Mouse (Mus musculus) urinary bladder, postnatal 4 days (tissue): ENCODE measurements around the gene Dbt.
"Not testable (repeated sequence)": the region's sequence is repeated elsewhere in the genome, so short reads cannot be mapped to it uniquely, and the experiment has no call there.

ENCODE experiments used
- DNase-seq, 2 experiments: peaks; one replicate each; pipeline ENCODE4 v3.0.0; 2021 to 2022; ENCODE audit warnings: low spot score in 2 of 2

Dbt gene

GRCm38 (mm10) chr3:116542070-116542469 is 29.2 kb downstream of the Dbt start:
- no peak for DNase-seq

- no peak for DNase-seq
Observed at GRCm38 (mm10) chr3:116542532-116542931, 29.7 kb downstream of the Dbt start.

- DNase-seq = no peak
Observed at GRCm38 (mm10) chr3:116547430-116547829, 34.6 kb downstream of the Dbt start.

GRCm38 (mm10) chr3:116551362-116551761 is 38.5 kb downstream of the Dbt start:
- no peak for DNase-seq

- not testable (repeated sequence) for DNase-seq
Observed at GRCm38 (mm10) chr3:116561315-116561714, 48.4 kb downstream of the Dbt start.

GRCm38 (mm10) chr3:116562408-116563094 is 49.7 kb downstream of the Dbt start, which contains the start of gene Lrrc39:
Gene Lrrc39 (plus strand): TSS chr3:116562973.
- no peak for DNase-seq

- DNase-seq = no peak
Observed at GRCm38 (mm10) chr3:116563095-116563492, 50.2 kb downstream of the Dbt start.

- DNase-seq = no peak
Observed at GRCm38 (mm10) chr3:116570628-116571027, 57.8 kb downstream of the Dbt start.

- no peak for DNase-seq
Observed at GRCm38 (mm10) chr3:116577286-116577685, 64.4 kb downstream of the Dbt start.

- no peak for DNase-seq
Observed at GRCm38 (mm10) chr3:116582201-116582600, 69.3 kb downstream of the Dbt start.

GRCm38 (mm10) chr3:116594076-116594727 is 81.3 kb downstream of the Dbt start:
- peak in 1 of 2 experiments; percentile 62 for DNase-seq

- DNase-seq = peak; percentile 95 to 99
Observed at GRCm38 (mm10) chr3:116594728-116595602, 82.1 kb downstream of the Dbt start, which contains the start of gene Sass6. Gene Sass6 (plus strand): TSS chr3:116594982.

- DNase-seq = no peak
Observed at GRCm38 (mm10) chr3:116595603-116595991, 82.7 kb downstream of the Dbt start.
